Comparison of ENCODE assay signal across 9 mouse cellular contexts in genomic region chr1:182465978-182466377, GRCm38 (mm10). TPM values are rescaled to one million over a fixed set of nuclear protein-coding genes. Genes with fewer than 3 reads are reported as not detected.
DNase-seq lines count a peak whose midpoint lies in the region; ATAC-seq and TF ChIP-seq lines count a peak whose summit lies in the region.
"Had no signal": no experiment of that assay in that cellular context is flagged by ENCODE, and none has a peak within 500 bp of the region (broad histone marks: within the 10 kb centered on the region; RNA-seq: fewer than 3 reads in every experiment).

No protein-coding gene starts in this region.

- peaks cover 10% of the 10 kb centered on the region; the same call in 1 of the 2 replicates for H3K4me1 ChIP-seq in heart, embryonic 10.5 days
- H3K4me1 ChIP-seq in liver, embryonic 14.5 days (replicated peaks; ENCODE audit: control insufficient read depth in 2 of 2, insufficient read depth in 2 of 2, low read length in 1 of 2) = peaks cover 0 to 6% of the 10 kb centered on the region in 2 experiments; a peak in 1 of 4 replicates
- peaks cover 5% of the 10 kb centered on the region; the same call in 1 of the 2 replicates for H3K4me1 ChIP-seq in liver, embryonic 11.5 days (replicated peaks; ENCODE audit: control insufficient read depth, insufficient read depth, low read length)

- no peak for ATAC-seq in liver, embryonic 14.5 days (ENCODE audit: insufficient read depth)
- no peak for ATAC-seq in liver, embryonic 11.5 days (replicated peaks; ENCODE audit: low FRiP score)
- 0 out of 2 replicates have a peak, but pooled peaks have one; percentile 22 for ATAC-seq in megakaryocyte-erythroid progenitor cell, adult 5-6 weeks (replicated peaks; ENCODE audit: low FRiP score, low TSS enrichment, poor library complexity, severe bottlenecking)

- WGBS in heart, embryonic 10.5 days = 89% methylated on average over 4 of the region's 4 CpGs
- WGBS in liver, embryonic 14.5 days (ENCODE audit: insufficient replicate concordance) = 70% methylated on average over 4 of the region's 4 CpGs
- 84% methylated on average over 4 of the region's 4 CpGs for WGBS in liver, embryonic 11.5 days

- TF ChIP-seq EP300 in liver, embryonic 14.5 days (IDR thresholded peaks at IDR 0.05; ENCODE audit: low read depth) = no peak

- DNase-seq in heart, adult 11 months = peak; percentile 87
- no peak for DNase-seq in heart, embryonic 10.5 days (ENCODE audit: low spot score)
- no peak for DNase-seq in liver, embryonic 14.5 days (ENCODE audit: low read depth in 3 of 3, low spot score in 3 of 3)
- no peak for DNase-seq in liver, embryonic 11.5 days (ENCODE audit: low spot score)
- DNase-seq in NIH3T3 (ENCODE audit: low read depth) = peak; percentile 33
- DNase-seq in frontal cortex, postnatal 36 days (ENCODE audit: low spot score in 2 of 2) = no peak
- DNase-seq: right cerebral cortex, postnatal 25 days had no signal

- no peak overlapping the region for H3K4me3 ChIP-seq in heart, embryonic 10.5 days
- no peak overlapping the region for H3K4me3 ChIP-seq in liver, embryonic 14.5 days (ENCODE audit: insufficient read depth in 1 of 2, low read depth in 2 of 2, low read length in 2 of 2)
- no peak overlapping the region for H3K4me3 ChIP-seq in liver, embryonic 11.5 days (ENCODE audit: low read depth, low read length)
- H3K4me3 ChIP-seq: liver, embryonic 15.5 days had no signal

- H3K9ac ChIP-seq in liver, embryonic 14.5 days (replicated peaks) = no peak overlapping the region
- no peak overlapping the region for H3K9ac ChIP-seq in liver, embryonic 11.5 days (ENCODE audit: low read depth, low read length)
- H3K9ac ChIP-seq: liver, embryonic 15.5 days had no signal

- peaks cover 50% of the 10 kb centered on the region for H3K36me3 ChIP-seq in heart, embryonic 10.5 days
- H3K36me3 ChIP-seq in liver, embryonic 14.5 days (replicated peaks; ENCODE audit: control insufficient read depth, insufficient read depth, low read depth) = no peaks in the 10 kb centered on the region
- H3K36me3 ChIP-seq in liver, embryonic 11.5 days (ENCODE audit: control insufficient read depth, insufficient read depth, low read length) = peaks cover 6% of the 10 kb centered on the region; the same call in 1 of the 2 replicates

- H3K27ac ChIP-seq in heart, embryonic 10.5 days = no peak overlapping the region
- H3K27ac ChIP-seq in liver, embryonic 14.5 days = no peak overlapping the region
- H3K27ac ChIP-seq in liver, embryonic 11.5 days (ENCODE audit: low read depth, low read length) = no peak overlapping the region
- H3K27ac ChIP-seq: liver, embryonic 15.5 days had no signal

- TF ChIP-seq CTCF in liver, embryonic 14.5 days (IDR thresholded peaks at IDR 0.05; ENCODE audit: low read depth) = peak; percentile 19

- H3K9me3 ChIP-seq in heart, embryonic 10.5 days = no peaks in the 10 kb centered on the region
- H3K9me3 ChIP-seq in liver, embryonic 14.5 days (ENCODE audit: control insufficient read depth, low read length) = no peaks in the 10 kb centered on the region
- no peaks in the 10 kb centered on the region for H3K9me3 ChIP-seq in liver, embryonic 11.5 days (ENCODE audit: control insufficient read depth, low read length)
- H3K9me3 ChIP-seq: liver, embryonic 15.5 days had no signal

- H3K4me2 ChIP-seq in liver, embryonic 14.5 days (ENCODE audit: low read depth) = no peak overlapping the region
- H3K4me2 ChIP-seq in liver, embryonic 11.5 days = no peak overlapping the region
- H3K4me2 ChIP-seq: liver, embryonic 15.5 days had no signal

- no peaks in the 10 kb centered on the region for H3K27me3 ChIP-seq in heart, embryonic 10.5 days (ENCODE audit: insufficient read depth, poor library complexity, severe bottlenecking)
- no peaks in the 10 kb centered on the region for H3K27me3 ChIP-seq in liver, embryonic 14.5 days (ENCODE audit: control insufficient read depth, insufficient read depth, low read length)
- no peaks in the 10 kb centered on the region for H3K27me3 ChIP-seq in liver, embryonic 11.5 days (replicated peaks; ENCODE audit: control insufficient read depth, insufficient read depth, low read length)
- H3K27me3 ChIP-seq: liver, embryonic 15.5 days had no signal

RNA-seq across cellular contexts. Expression of gene Capn2, which starts 51.4 kb away (rescaled TPM):
- 96.0 and 107 TPM in 2 replicates for polyA plus RNA-seq in heart, embryonic 10.5 days (2016; fragmentation: Nextera tagmentation; extraction: Ambion mirVana)
- 6.5 and 9.8 TPM in 2 replicates for polyA plus RNA-seq in liver, embryonic 14.5 days (2012; rRNA removed)
- 13.6 and 16.4 TPM in 2 replicates for polyA plus RNA-seq in liver, embryonic 14.5 days (2014; fragmentation: Nextera tagmentation; extraction: Ambion mirVana)
- polyA plus RNA-seq in liver, embryonic 11.5 days (2014; fragmentation: Nextera tagmentation; extraction: Ambion mirVana) = 49.5 and 51.4 TPM in 2 replicates
- 2.4 and 6.1 TPM in 2 replicates for total RNA-seq in megakaryocyte-erythroid progenitor cell, adult 5-6 weeks (2014; fragmentation: Nextera tagmentation)
- 7.2 and 16.2 TPM in 2 replicates for total RNA-seq in megakaryocyte-erythroid progenitor cell, adult 5-6 weeks (2017)

RNA-seq across cellular contexts. Expression of gene Trp53bp2, which starts 57.0 kb away (rescaled TPM):
- 17.3 and 23.4 TPM in 2 replicates for polyA plus RNA-seq in heart, embryonic 10.5 days (2016; fragmentation: Nextera tagmentation; extraction: Ambion mirVana)
- 2.3 and 2.5 TPM in 2 replicates for polyA plus RNA-seq in liver, embryonic 14.5 days (2012; rRNA removed)
- polyA plus RNA-seq in liver, embryonic 14.5 days (2014; fragmentation: Nextera tagmentation; extraction: Ambion mirVana) = 2.7 and 3.1 TPM in 2 replicates
- polyA plus RNA-seq in liver, embryonic 11.5 days (2014; fragmentation: Nextera tagmentation; extraction: Ambion mirVana) = 12.3 and 14.0 TPM in 2 replicates
- 8.2 and 8.8 TPM in 2 replicates for total RNA-seq in megakaryocyte-erythroid progenitor cell, adult 5-6 weeks (2014; fragmentation: Nextera tagmentation)
- total RNA-seq in megakaryocyte-erythroid progenitor cell, adult 5-6 weeks (2017) = 6.2 and 7.5 TPM in 2 replicates

Comparison
In these comparisons a context has a peak if more than half of its experiments do, and no peak if none do; other contexts are left out.
1. DNase-seq: peak in heart, adult 11 months (single experiment) and NIH3T3 (single experiment); none in heart, embryonic 10.5 days (single experiment), liver, embryonic 14.5 days (0 of 3), liver, embryonic 11.5 days (single experiment) and frontal cortex, postnatal 36 days (0 of 2).